Mouse (Mus musculus): Measurements from ENCODE around the gene Npy2r.

Npy2r gene

GRCm38 (mm10) chr3:82547908-82548721 lies at the start of gene Npy2r:
Gene Npy2r (minus strand): TSS chr3:82548084.
- no peak for DNase-seq (ENCODE audit: low read depth in 1 of 2, low spot score in 2 of 2)

DNA sequence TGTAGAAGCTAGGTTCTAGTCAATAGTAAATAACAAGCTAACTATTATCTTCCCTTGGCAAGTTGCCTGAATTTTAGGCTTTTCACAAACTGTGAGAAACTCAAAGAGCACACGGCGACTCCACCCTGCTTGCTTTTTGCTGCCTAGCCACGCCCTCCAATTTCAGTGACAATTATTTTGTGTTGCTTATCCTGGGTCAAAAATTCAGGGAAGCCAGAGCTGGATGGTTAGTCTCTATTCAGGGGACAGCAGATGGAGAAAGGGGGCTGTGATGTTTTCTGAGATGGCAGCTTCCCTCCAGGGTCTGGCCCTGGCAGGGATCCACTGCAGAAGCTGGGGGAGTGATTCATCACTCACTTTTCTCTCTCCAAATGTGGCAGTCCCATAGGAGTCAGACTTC lies 9.9 kb upstream of the Npy2r start:
- no peak for DNase-seq (ENCODE audit: low read depth in 1 of 2, low spot score in 2 of 2)

- no peak for DNase-seq (ENCODE audit: low read depth in 1 of 2, low spot score in 2 of 2)
Measured at GRCm38 (mm10) chr3:82556311-82556828, 8.5 kb upstream of the Npy2r start.

GRCm38 (mm10) chr3:82549932-82550331 lies 2.0 kb upstream of the Npy2r start:
- no peak for DNase-seq (ENCODE audit: low read depth in 1 of 2, low spot score in 2 of 2)

- DNase-seq (ENCODE audit: low read depth in 1 of 2, low spot score in 2 of 2): no peak
Measured at GRCm38 (mm10) chr3:82548753-82549152, 869 bp upstream of the Npy2r start.

- DNase-seq (ENCODE audit: low read depth in 1 of 2, low spot score in 2 of 2): no peak
Measured at GRCm38 (mm10) chr3:82541449-82541848, 6.4 kb downstream of the Npy2r start.

DNA sequence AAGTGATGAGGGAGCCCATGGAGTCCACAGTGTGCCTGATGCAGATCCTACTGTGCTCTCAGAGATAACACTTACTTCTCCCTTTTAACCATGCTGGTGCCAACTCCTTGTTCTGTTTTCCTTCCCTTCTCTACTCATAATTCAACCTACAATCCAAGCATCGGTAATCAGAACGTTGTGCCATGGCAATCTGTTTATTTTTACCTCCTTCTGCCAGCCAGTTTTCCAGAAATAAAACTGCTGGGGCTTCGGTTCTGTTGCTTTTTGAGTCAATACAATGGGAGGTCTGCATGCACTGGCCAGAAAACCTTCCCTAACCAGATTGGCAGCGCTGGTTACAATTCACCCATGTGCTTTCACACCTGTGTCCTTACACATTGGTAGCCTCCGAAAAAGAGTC lies 7.9 kb downstream of the Npy2r start:
- no peak for DNase-seq (ENCODE audit: low read depth in 1 of 2, low spot score in 2 of 2)

DNA sequence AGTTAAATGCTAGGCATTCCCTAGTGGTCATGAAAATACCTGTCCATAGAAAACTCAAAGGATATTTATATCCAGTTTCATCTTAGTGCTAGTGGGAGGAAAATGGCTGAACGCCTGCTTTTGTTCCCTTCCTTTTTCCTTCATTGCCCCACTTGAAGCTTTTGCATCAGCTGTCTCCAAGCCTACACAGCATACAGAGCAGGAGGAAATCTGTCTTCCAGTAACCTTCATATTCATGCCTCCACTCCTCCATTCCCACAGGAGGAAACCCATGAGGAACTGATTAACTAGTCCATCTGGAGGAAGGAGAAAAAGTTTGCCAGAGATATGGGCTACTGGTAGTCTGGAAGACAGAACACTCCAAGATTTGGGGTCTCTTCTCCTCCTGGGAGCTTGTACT lies 23.1 kb downstream of the Npy2r start:
- DNase-seq (ENCODE audit: low read depth in 1 of 2, low spot score in 2 of 2): no peak

DNA sequence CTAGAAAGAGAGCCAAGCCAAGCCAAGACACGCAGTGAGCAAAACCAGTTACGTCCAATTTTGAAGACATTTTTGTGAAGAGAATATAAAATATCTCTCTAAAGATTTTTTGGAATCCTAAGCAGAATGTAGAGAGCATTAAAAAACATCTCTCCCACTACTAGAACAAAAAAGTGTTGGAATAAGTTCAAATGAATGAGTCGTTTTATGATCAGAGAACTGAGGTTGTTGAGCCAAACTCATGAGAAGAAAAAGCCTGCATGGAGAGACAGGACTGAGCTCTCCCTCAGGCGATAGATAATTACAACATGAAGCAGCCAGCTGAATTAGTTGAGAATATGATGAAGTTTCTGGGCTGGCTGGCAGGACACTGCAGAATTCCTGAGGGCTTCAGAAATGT lies 49.9 kb downstream of the Npy2r start:
- no peak for DNase-seq (ENCODE audit: low read depth in 1 of 2, low spot score in 2 of 2)

All from monocyte, adult 2 months (primary cell).